Mouse (Mus musculus): ENCODE data around the gene Tcf23. TPM values are rescaled to one million over a fixed set of nuclear protein-coding genes. Genes with fewer than 3 reads are reported as not detected.

The Tcf23 gene
- polyA plus RNA-seq, 1 experiment from 2014 or later: 0.55 TPM

DNA sequence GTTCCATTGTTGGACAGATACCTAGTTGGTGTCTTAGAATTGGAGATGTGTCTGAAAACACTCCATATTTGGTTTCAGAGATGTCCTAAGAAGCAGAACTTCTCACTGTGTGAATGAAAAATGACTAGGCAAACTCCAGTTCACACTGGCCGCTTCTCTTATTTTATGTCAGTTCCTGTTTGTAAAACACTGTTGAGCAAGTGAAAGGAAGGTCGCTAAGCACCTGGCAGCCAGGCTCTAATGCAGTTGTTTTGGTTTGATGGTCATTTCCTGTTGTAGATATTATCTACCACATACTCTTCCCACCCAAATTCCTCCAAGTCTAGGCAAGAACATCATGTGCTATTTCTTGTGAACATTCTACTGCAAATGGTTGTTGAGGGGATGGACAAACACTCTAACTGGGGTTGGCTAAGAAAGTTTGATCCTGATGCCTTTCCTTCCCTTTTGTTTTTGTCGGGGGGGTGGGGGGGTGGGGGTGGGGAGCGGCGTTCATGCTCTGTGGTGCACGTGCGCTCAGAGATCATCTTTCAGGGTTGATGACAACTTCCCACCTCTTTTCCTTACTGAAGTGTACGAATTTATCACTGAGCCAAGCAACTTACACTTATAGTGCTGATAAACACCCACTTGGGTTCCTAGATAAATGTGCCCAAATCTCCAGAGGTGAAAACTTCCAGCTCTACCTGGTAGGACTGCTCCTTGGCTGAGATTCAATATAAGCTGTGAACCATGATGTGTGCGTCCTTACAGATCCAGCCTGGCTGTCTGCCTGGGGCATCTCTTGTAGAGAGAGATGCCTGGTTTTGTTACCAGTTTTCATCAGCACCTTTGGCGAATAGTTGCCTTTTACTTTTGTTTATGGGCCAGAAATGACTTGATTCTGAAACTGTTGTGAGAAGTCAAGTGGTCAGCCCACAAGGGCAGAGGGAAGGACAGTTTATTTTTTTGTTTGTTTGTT, 6.6 kb upstream of the Tcf23 start:
- no peak for ATAC-seq (ENCODE audit: insufficient number of reproducible peaks, insufficient read depth, low FRiP score, low read depth)
- H3K9ac ChIP-seq (replicated peaks; ENCODE audit: low read depth, low read length): no peak overlapping the region
- peaks cover 14% of the 10 kb centered on the region for H3K36me3 ChIP-seq (ENCODE audit: control insufficient read depth, insufficient read depth, low read length)
- H3K4me3 ChIP-seq (ENCODE audit: low read depth, low read length): no peak overlapping the region
- H3K4me2 ChIP-seq (replicated peaks; ENCODE audit: low read depth, low read length): no peak overlapping the region
- H3K9me3 ChIP-seq (ENCODE audit: control insufficient read depth, low read depth, low read length): no peaks in the 10 kb centered on the region
- whole genome bisulfite sequencing: 64% methylated on average over 10 of the region's 10 CpGs
- peaks cover 18% of the 10 kb centered on the region; the same call in 1 of the 2 replicates for H3K4me1 ChIP-seq (ENCODE audit: control insufficient read depth, insufficient read depth, low read length)
- no peaks in the 10 kb centered on the region for H3K27me3 ChIP-seq (ENCODE audit: control insufficient read depth, insufficient read depth, low read length)
- H3K27ac ChIP-seq (ENCODE audit: low read length): no peak overlapping the region

- WGBS: 74% methylated on average over 3 of the region's 3 CpGs
- Histone ChIP-seq H3K9ac (replicated peaks; ENCODE audit: low read depth, low read length) (no peak overlapping the region), H3K4me3 (ENCODE audit: low read depth, low read length) (no peak overlapping the region), H3K27me3 (ENCODE audit: control insufficient read depth, insufficient read depth, low read length) (no peaks in the 10 kb centered on the region), H3K9me3 (ENCODE audit: control insufficient read depth, low read depth, low read length) (no peaks in the 10 kb centered on the region), H3K4me1 (ENCODE audit: control insufficient read depth, insufficient read depth, low read length) (peaks cover 4% of the 10 kb centered on the region; the same call in 1 of the 2 replicates), H3K36me3 (ENCODE audit: control insufficient read depth, insufficient read depth, low read length) (no peaks in the 10 kb centered on the region), H3K27ac (ENCODE audit: low read length) (no peak overlapping the region), H3K4me2 (replicated peaks; ENCODE audit: low read depth, low read length) (no peak overlapping the region)
- ATAC-seq (ENCODE audit: insufficient number of reproducible peaks, insufficient read depth, low FRiP score, low read depth): no peak
Measured at GRCm38 (mm10) chr5:30963916-30964315, 4.5 kb upstream of the Tcf23 start.

- Histone ChIP-seq H3K27ac (ENCODE audit: low read length) (no peak overlapping the region), H3K9ac (replicated peaks; ENCODE audit: low read depth, low read length) (no peak overlapping the region), H3K27me3 (ENCODE audit: control insufficient read depth, insufficient read depth, low read length) (no peaks in the 10 kb centered on the region), H3K4me2 (replicated peaks; ENCODE audit: low read depth, low read length) (no peak overlapping the region), H3K9me3 (ENCODE audit: control insufficient read depth, low read depth, low read length) (no peaks in the 10 kb centered on the region), H3K36me3 (ENCODE audit: control insufficient read depth, insufficient read depth, low read length) (no peaks in the 10 kb centered on the region), H3K4me3 (ENCODE audit: low read depth, low read length) (no peak overlapping the region), H3K4me1 (ENCODE audit: control insufficient read depth, insufficient read depth, low read length) (no peaks in the 10 kb centered on the region)
- WGBS: 82% methylated on average over 4 of the region's 4 CpGs
- ATAC-seq (ENCODE audit: insufficient number of reproducible peaks, insufficient read depth, low FRiP score, low read depth): no peak
Measured at GRCm38 (mm10) chr5:30966189-30966588, 2.3 kb upstream of the Tcf23 start.

GRCm38 (mm10) chr5:30969440-30969839, 978 bp downstream of the Tcf23 start:
- Histone ChIP-seq H3K4me2 (replicated peaks; ENCODE audit: low read depth, low read length) (no peak overlapping the region), H3K36me3 (ENCODE audit: control insufficient read depth, insufficient read depth, low read length) (no peaks in the 10 kb centered on the region), H3K9me3 (ENCODE audit: control insufficient read depth, low read depth, low read length) (no peaks in the 10 kb centered on the region), H3K27ac (ENCODE audit: low read length) (no peak overlapping the region), H3K4me3 (ENCODE audit: low read depth, low read length) (no peak overlapping the region), H3K27me3 (ENCODE audit: control insufficient read depth, insufficient read depth, low read length) (no peaks in the 10 kb centered on the region), H3K9ac (replicated peaks; ENCODE audit: low read depth, low read length) (no peak overlapping the region), H3K4me1 (ENCODE audit: control insufficient read depth, insufficient read depth, low read length) (no peaks in the 10 kb centered on the region; the same call in 1 of the 2 replicates)
- no peak for ATAC-seq (ENCODE audit: insufficient number of reproducible peaks, insufficient read depth, low FRiP score, low read depth)
- 64% methylated on average over 2 of the region's 2 CpGs for WGBS

DNA sequence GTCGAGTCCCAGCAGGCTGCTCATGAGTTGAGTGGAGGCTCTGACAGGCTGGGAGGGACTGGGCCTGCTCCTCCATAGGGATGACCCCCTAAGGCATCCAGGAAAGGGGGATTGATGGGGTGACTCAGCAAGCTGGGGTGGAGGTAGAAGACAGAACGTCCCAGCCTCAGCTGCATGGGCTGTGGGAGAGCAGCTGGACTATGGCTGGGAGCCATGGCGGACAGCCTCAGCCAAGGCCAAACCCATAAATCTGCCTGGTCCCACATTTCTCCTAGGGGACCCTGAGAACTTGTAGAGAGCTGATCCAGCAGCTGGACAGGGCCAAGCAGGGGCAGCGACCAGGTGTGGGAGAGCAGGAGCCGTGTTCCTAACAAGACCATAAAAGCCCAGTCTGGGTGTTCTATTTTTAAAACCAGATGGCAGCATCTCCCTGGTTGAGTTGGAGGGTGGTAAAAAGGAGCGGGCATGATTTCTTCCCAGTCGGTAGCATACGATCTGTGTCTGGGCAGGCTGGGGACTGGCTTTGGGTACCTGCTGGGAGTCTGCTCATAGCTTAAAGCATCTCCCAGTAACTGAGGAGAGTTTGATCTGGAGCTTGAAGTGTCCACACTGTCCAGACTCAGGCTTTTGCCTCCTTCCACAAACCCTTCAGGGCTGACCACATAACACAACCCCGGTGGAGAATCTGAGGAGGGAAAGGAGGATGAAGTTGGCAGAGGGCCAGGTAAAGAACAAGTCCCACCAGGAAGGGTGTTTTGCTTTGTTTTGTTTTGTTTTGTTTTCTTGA, 6.6 kb downstream of the Tcf23 start:
- Histone ChIP-seq H3K27me3 (ENCODE audit: control insufficient read depth, insufficient read depth, low read length) (no peaks in the 10 kb centered on the region), H3K9ac (replicated peaks; ENCODE audit: low read depth, low read length) (no peak overlapping the region), H3K9me3 (ENCODE audit: control insufficient read depth, low read depth, low read length) (no peaks in the 10 kb centered on the region), H3K4me3 (ENCODE audit: low read depth, low read length) (no peak overlapping the region), H3K36me3 (ENCODE audit: control insufficient read depth, insufficient read depth, low read length) (no peaks in the 10 kb centered on the region), H3K4me1 (ENCODE audit: control insufficient read depth, insufficient read depth, low read length) (no peaks in the 10 kb centered on the region; the same call in 1 of the 2 replicates), H3K4me2 (replicated peaks; ENCODE audit: low read depth, low read length) (no peak overlapping the region), H3K27ac (ENCODE audit: low read length) (no peak overlapping the region; the same call in 1 of the 2 replicates)
- 55% methylated on average over 9 of the region's 9 CpGs for WGBS
- peak; percentile 23; the same call in 1 of the 2 replicates for ATAC-seq (ENCODE audit: insufficient number of reproducible peaks, insufficient read depth, low FRiP score, low read depth)

DNA sequence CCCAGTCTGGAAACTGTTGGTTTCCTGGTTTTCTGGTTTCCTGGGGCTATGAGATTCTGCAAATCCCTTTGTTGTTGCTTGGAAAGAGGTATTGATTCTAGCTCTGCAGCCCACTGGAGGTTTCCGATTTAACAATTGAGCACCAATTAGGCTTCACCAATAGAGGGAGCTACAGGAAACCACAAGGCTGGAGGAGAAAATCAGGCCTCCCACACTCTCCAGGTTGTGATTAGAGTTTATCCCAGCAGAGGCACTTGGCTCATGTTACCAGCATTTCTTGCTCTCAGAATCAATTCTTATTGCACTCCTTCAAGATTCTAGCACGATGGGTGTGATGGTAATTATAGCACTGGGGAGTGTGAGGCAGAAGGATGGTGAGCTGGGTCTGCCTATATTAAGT, 13.9 kb downstream of the Tcf23 start:
- no peak for ATAC-seq (ENCODE audit: insufficient number of reproducible peaks, insufficient read depth, low FRiP score, low read depth)
- H3K27ac ChIP-seq (ENCODE audit: low read length): no peak overlapping the region
- no peaks in the 10 kb centered on the region for H3K27me3 ChIP-seq (ENCODE audit: control insufficient read depth, insufficient read depth, low read length)
- H3K4me2 ChIP-seq (replicated peaks; ENCODE audit: low read depth, low read length): no peak overlapping the region
- no peak overlapping the region for H3K9ac ChIP-seq (replicated peaks; ENCODE audit: low read depth, low read length)
- H3K4me1 ChIP-seq (ENCODE audit: control insufficient read depth, insufficient read depth, low read length): no peaks in the 10 kb centered on the region
- no peaks in the 10 kb centered on the region for H3K9me3 ChIP-seq (ENCODE audit: control insufficient read depth, low read depth, low read length)
- no peak overlapping the region for H3K4me3 ChIP-seq (ENCODE audit: low read depth, low read length)
- no peaks in the 10 kb centered on the region for H3K36me3 ChIP-seq (ENCODE audit: control insufficient read depth, insufficient read depth, low read length)
- WGBS: 11% methylated on average over 2 of the region's 2 CpGs

DNA sequence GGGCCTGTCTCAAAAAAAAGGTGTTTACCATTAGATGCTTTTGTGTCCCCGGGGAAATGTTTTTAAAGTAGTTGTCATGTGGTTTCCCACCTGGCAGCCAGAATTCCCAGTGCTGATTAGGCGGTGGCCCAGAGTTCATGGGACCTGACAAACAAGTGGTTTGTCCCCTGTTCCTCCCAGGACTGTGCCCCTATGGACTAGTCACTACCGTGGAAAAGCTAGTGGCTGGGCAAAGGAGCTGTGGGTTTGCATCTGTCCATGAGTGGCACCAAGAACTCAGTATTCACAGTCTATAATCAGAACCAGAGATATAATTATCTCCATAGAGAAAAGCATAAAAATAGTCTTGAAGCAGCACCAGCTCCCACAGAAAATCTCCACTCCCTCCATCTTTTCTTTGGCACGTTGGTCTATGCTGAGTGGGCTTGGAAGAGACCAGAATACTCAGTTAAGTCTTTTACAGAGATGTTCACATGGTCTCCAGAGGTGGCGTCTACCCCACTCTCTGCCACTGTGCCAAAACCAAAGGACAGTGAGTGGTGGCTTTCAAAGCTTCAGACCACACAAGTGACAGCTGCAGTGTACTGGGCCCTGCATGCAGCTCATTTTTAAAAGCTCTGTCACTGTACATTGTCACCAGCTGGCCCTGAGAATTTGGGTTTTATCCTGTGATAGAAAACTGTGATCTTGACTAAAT, 24.7 kb downstream of the Tcf23 start:
- Histone ChIP-seq H3K9me3 (ENCODE audit: control insufficient read depth, low read depth, low read length) (no peaks in the 10 kb centered on the region), H3K4me3 (ENCODE audit: low read depth, low read length) (no peak overlapping the region), H3K4me2 (replicated peaks; ENCODE audit: low read depth, low read length) (no peak overlapping the region), H3K27me3 (ENCODE audit: control insufficient read depth, insufficient read depth, low read length) (no peaks in the 10 kb centered on the region), H3K9ac (replicated peaks; ENCODE audit: low read depth, low read length) (no peak overlapping the region), H3K27ac (ENCODE audit: low read length) (no peak overlapping the region), H3K4me1 (ENCODE audit: control insufficient read depth, insufficient read depth, low read length) (no peaks in the 10 kb centered on the region), H3K36me3 (ENCODE audit: control insufficient read depth, insufficient read depth, low read length) (no peaks in the 10 kb centered on the region)
- 72% methylated on average over 5 of the region's 5 CpGs for WGBS
- ATAC-seq (ENCODE audit: insufficient number of reproducible peaks, insufficient read depth, low FRiP score, low read depth): no peak

- no peak overlapping the region for H3K27ac ChIP-seq (ENCODE audit: low read length)
- ATAC-seq (ENCODE audit: insufficient number of reproducible peaks, insufficient read depth, low FRiP score, low read depth): no peak
- no peak overlapping the region for H3K9ac ChIP-seq (replicated peaks; ENCODE audit: low read depth, low read length)
- no peak overlapping the region for H3K4me2 ChIP-seq (replicated peaks; ENCODE audit: low read depth, low read length)
- no peaks in the 10 kb centered on the region for H3K4me1 ChIP-seq (ENCODE audit: control insufficient read depth, insufficient read depth, low read length)
- no peaks in the 10 kb centered on the region for H3K27me3 ChIP-seq (ENCODE audit: control insufficient read depth, insufficient read depth, low read length)
- no peaks in the 10 kb centered on the region for H3K36me3 ChIP-seq (ENCODE audit: control insufficient read depth, insufficient read depth, low read length)
- H3K9me3 ChIP-seq (ENCODE audit: control insufficient read depth, low read depth, low read length): no peaks in the 10 kb centered on the region
- H3K4me3 ChIP-seq (ENCODE audit: low read depth, low read length): no peak overlapping the region
- WGBS: 71% methylated on average over 3 of the region's 3 CpGs
Measured at GRCm38 (mm10) chr5:30994074-30994473, 25.6 kb downstream of the Tcf23 start.
